11 mouse cellular contexts compared by ENCODE assay signal in the genomic region with DNA sequence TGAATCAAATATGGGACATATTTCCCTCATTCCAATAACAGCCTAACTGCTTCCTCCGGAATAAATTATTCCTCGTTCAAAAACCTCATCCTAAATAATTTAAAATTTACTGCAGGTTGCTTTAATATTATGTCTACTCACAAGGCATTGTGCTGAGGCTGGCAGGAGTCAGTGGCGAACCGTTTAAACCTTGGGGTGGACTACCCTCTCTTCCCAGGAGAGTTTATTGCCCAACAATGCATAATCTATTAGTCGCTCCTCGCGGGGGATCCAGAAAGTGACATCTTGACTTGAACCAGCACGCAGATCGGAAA. TPM values are rescaled to one million over a fixed set of nuclear protein-coding genes. Genes with fewer than 3 reads are reported as not detected.
DNase-seq lines count a peak whose midpoint lies in the region; ATAC-seq and TF ChIP-seq lines count a peak whose summit lies in the region.
"Had no signal": no experiment of that assay in that cellular context is flagged by ENCODE, and none has a peak within 500 bp of the region (broad histone marks: within the 10 kb centered on the region; RNA-seq: fewer than 3 reads in every experiment).

No protein-coding gene starts in this region.

- no peak for DNase-seq in heart, adult 2 months
- DNase-seq in thymus, postnatal 14 days: no peak
- no peak for DNase-seq in urinary bladder, postnatal 25 days (ENCODE audit: low spot score)
- DNase-seq in frontal cortex, adult 2 months (ENCODE audit: extremely low spot score in 1 of 2, low spot score in 1 of 2): no peak

- no peaks in the 10 kb centered on the region for H3K9me3 ChIP-seq in heart, embryonic 13.5 days
- no peaks in the 10 kb centered on the region for H3K9me3 ChIP-seq in ES-Bruce4 (replicated peaks; ENCODE audit: control insufficient read depth, insufficient read depth, low read length, poor library complexity, severe bottlenecking)
- H3K9me3 ChIP-seq in forebrain, embryonic 16.5 days (ENCODE audit: control insufficient read depth, low read length): no peaks in the 10 kb centered on the region
- H3K9me3 ChIP-seq in limb, embryonic 15.5 days: no peaks in the 10 kb centered on the region

- H3K9ac ChIP-seq in heart, embryonic 13.5 days: peak overlapping the region; percentile 68; the same call in 1 of the 2 replicates
- H3K9ac ChIP-seq in heart, adult 2 months (ENCODE audit: low read depth, low read length): no peak overlapping the region
- no peak overlapping the region for H3K9ac ChIP-seq in ES-Bruce4 (ENCODE audit: low read depth, poor library complexity, severe bottlenecking)
- H3K9ac ChIP-seq in forebrain, embryonic 16.5 days (replicated peaks; ENCODE audit: low read depth, low read length): peak overlapping the region; percentile 85
- no peak overlapping the region for H3K9ac ChIP-seq in limb, embryonic 15.5 days

- H3K36me3 ChIP-seq in heart, embryonic 13.5 days: no peaks in the 10 kb centered on the region
- no peaks in the 10 kb centered on the region for H3K36me3 ChIP-seq in heart, adult 2 months (ENCODE audit: control insufficient read depth, insufficient read depth, low read length)
- no peaks in the 10 kb centered on the region for H3K36me3 ChIP-seq in ES-Bruce4 (ENCODE audit: control insufficient read depth, insufficient read depth, low read length, poor library complexity, severe bottlenecking)
- no peaks in the 10 kb centered on the region for H3K36me3 ChIP-seq in forebrain, embryonic 16.5 days (ENCODE audit: control insufficient read depth, insufficient read depth)
- no peaks in the 10 kb centered on the region for H3K36me3 ChIP-seq in limb, embryonic 15.5 days

- H3K4me3 ChIP-seq in heart, embryonic 13.5 days: peak overlapping the region; percentile 59
- H3K4me3 ChIP-seq in heart, adult 2 months: no peak overlapping the region
- H3K4me3 ChIP-seq in ES-Bruce4 (ENCODE audit: low read depth, low read length): peak overlapping the region; percentile 69
- peak overlapping the region; percentile 63 for H3K4me3 ChIP-seq in forebrain, embryonic 16.5 days (replicated peaks; ENCODE audit: low read length)
- peak overlapping the region; percentile 53 for H3K4me3 ChIP-seq in limb, embryonic 15.5 days

- ATAC-seq in heart, embryonic 13.5 days (ENCODE audit: extremely low read depth, insufficient number of reproducible peaks, low FRiP score, low TSS enrichment): no peak
- ATAC-seq in forebrain, embryonic 16.5 days: peak; percentile 21
- ATAC-seq in limb, embryonic 15.5 days (ENCODE audit: insufficient number of reproducible peaks, low FRiP score, low TSS enrichment, low read depth): no peak

- 11% methylated on average over 9 of the region's 9 CpGs for WGBS in heart, embryonic 13.5 days
- WGBS in heart, adult 2 months: 13% methylated on average over 9 of the region's 9 CpGs
- 4% methylated on average over 9 of the region's 9 CpGs for WGBS in forebrain, embryonic 16.5 days
- WGBS in limb, embryonic 15.5 days: 8% methylated on average over 9 of the region's 9 CpGs

- no peak for TF ChIP-seq EP300 in heart, adult 2 months (IDR thresholded peaks at IDR 0.05; ENCODE audit: insufficient read depth, low read depth, low read length)
- TF ChIP-seq EP300 in ES-Bruce4 (IDR thresholded peaks at IDR 0.05; ENCODE audit: insufficient read depth, low read depth, low read length): no peak

- intact Hi-C loops in heart, adult 2 months (cut with DNase I): no loop called here

- H3K79me2 ChIP-seq in heart, adult 2 months (replicated peaks; ENCODE audit: control insufficient read depth, insufficient read depth, low read length): no peaks in the 10 kb centered on the region

- peaks cover 65% of the 10 kb centered on the region for H3K27me3 ChIP-seq in heart, embryonic 13.5 days (replicated peaks)
- H3K27me3 ChIP-seq in heart, adult 2 months (ENCODE audit: control insufficient read depth, insufficient read depth, low read length): peaks cover 13% of the 10 kb centered on the region
- peaks cover 8% of the 10 kb centered on the region for H3K27me3 ChIP-seq in ES-Bruce4 (ENCODE audit: control insufficient read depth, insufficient read depth, low read length, poor library complexity, severe bottlenecking)
- H3K27me3 ChIP-seq in forebrain, embryonic 16.5 days (replicated peaks; ENCODE audit: control insufficient read depth, insufficient read depth, low read length): no peaks in the 10 kb centered on the region
- peaks cover 52% of the 10 kb centered on the region for H3K27me3 ChIP-seq in limb, embryonic 15.5 days

- TF ChIP-seq POLR2A in heart, adult 2 months (IDR thresholded peaks at IDR 0.05; ENCODE audit: insufficient read depth, low read depth, low read length): no peak
- no peak for TF ChIP-seq POLR2A in ES-Bruce4 (IDR thresholded peaks at IDR 0.05; ENCODE audit: insufficient read depth, low read length)

- H3K27ac ChIP-seq in heart, embryonic 13.5 days (replicated peaks): no peak overlapping the region
- no peak overlapping the region for H3K27ac ChIP-seq in heart, adult 2 months
- no peak overlapping the region for H3K27ac ChIP-seq in ES-Bruce4 (ENCODE audit: insufficient read depth, low read length)
- H3K27ac ChIP-seq in forebrain, embryonic 16.5 days (ENCODE audit: low read length): peak overlapping the region; percentile 78
- H3K27ac ChIP-seq in limb, embryonic 15.5 days: no peak overlapping the region
- H3K27ac ChIP-seq: gastrocnemius, adult 2 months had no signal

- peak overlapping the region; percentile 95 for H3K4me2 ChIP-seq in heart, embryonic 13.5 days
- peak overlapping the region; percentile 93 for H3K4me2 ChIP-seq in forebrain, embryonic 16.5 days (ENCODE audit: low read length)
- peak overlapping the region; percentile 96 for H3K4me2 ChIP-seq in limb, embryonic 15.5 days

- no peak for TF ChIP-seq CTCF in heart, adult 2 months (IDR thresholded peaks at IDR 0.05)
- TF ChIP-seq CTCF in ES-Bruce4 (IDR thresholded peaks at IDR 0.05; ENCODE audit: low read depth, low read length): no peak

- H3K4me1 ChIP-seq in heart, embryonic 13.5 days: peaks cover 20% of the 10 kb centered on the region
- no peaks in the 10 kb centered on the region for H3K4me1 ChIP-seq in heart, adult 2 months (ENCODE audit: control insufficient read depth, insufficient read depth, low read length)
- no peaks in the 10 kb centered on the region for H3K4me1 ChIP-seq in ES-Bruce4 (ENCODE audit: control insufficient read depth, insufficient read depth, low read length)
- peaks cover 10% of the 10 kb centered on the region for H3K4me1 ChIP-seq in forebrain, embryonic 16.5 days (replicated peaks; ENCODE audit: control insufficient read depth, insufficient read depth, low read length)
- peaks cover 25% of the 10 kb centered on the region for H3K4me1 ChIP-seq in limb, embryonic 15.5 days

RNA-seq across cellular contexts. Expression of gene Nlgn1, which starts 1.4 kb away (rescaled TPM):
- 0.23 and 0.24 TPM in 2 replicates for polyA plus RNA-seq in heart, embryonic 13.5 days (2015; fragmentation: Nextera tagmentation; extraction: Ambion mirVana)
- total RNA-seq in heart, adult 2 months (2021): not detected
- 0.04 TPM in 1 of 2 replicates, not detected in the other for polyA plus RNA-seq in heart, adult 2 months (2012; rRNA removed)
- polyA plus RNA-seq in ES-Bruce4 (2011; ENCODE audit: insufficient read depth, insufficient read length, low read depth, missing spikeins): 0.31 and 0.44 TPM in 2 replicates
- polyA plus RNA-seq in forebrain, embryonic 16.5 days (2015; fragmentation: Nextera tagmentation; extraction: Ambion mirVana): 32.4 and 33.8 TPM in 2 replicates
- 2.4 and 3.1 TPM in 2 replicates for polyA plus RNA-seq in limb, embryonic 15.5 days (2015; fragmentation: Nextera tagmentation; extraction: Ambion mirVana)
- polyA plus RNA-seq in frontal cortex, adult 2 months (2012; rRNA removed): 24.2 and 27.6 TPM in 2 replicates
- polyA plus RNA-seq: C2C12; spleen, adult 2 months had no signal

Comparison
In these comparisons a context has a peak if more than half of its experiments do, and no peak if none do; other contexts are left out.
1. H3K9ac ChIP-seq: peak in heart, embryonic 13.5 days (single experiment) and forebrain, embryonic 16.5 days (single experiment); none in heart, adult 2 months (single experiment), ES-Bruce4 (single experiment) and limb, embryonic 15.5 days (single experiment).
2. Peak in every context shown above with its lines, with median percentiles within 50 percentile points of each other: H3K4me2 ChIP-seq.